Mouse (Mus musculus) limb, embryonic 12.5 days (tissue): ENCODE measurements at regions not wholly inside any gene's neighbourhood (a gene's known extent, or its start where the extent isn't known, plus 50 kb on each side); places are given as distances from the start of the nearest gene placed in this dataset.

Experiments used
- ATAC-seq: fragments of 200-750 bp; cut with Nextera tagmentation; 2 replicates; pipeline ENCODE4 v1.8.0; 2017; ENCODE audit warnings: low read depth, moderate TSS enrichment; ENCODE audit not compliant: insufficient number of reproducible peaks, insufficient read depth, low FRiP score, low TSS enrichment
- H3K27ac ChIP-seq: fragments of 300-500 bp; sonication (generic); 2 replicates; pipeline ENCODE4 v1.5.1; 2016; ENCODE audit warnings: mild to moderate bottlenecking, moderate library complexity
- H3K27me3 ChIP-seq: fragments of 300-500 bp; sonication (generic); 2 replicates; pipeline ENCODE4 v1.6.1; 2016; ENCODE audit warnings: mild to moderate bottlenecking, moderate library complexity
- H3K36me3 ChIP-seq: fragments of 300-500 bp; sonication (generic); 2 replicates; pipeline ENCODE4 v1.6.1; 2016; ENCODE audit warnings: mild to moderate bottlenecking, moderate library complexity
- H3K4me1 ChIP-seq: fragments of 300-500 bp; sonication (generic); replicated peaks from 2 replicates; pipeline ENCODE4 v1.6.1; 2016
- H3K4me2 ChIP-seq: fragments of 300-500 bp; sonication (generic); 2 replicates; pipeline ENCODE4 v1.6.1; 2016; ENCODE audit warnings: mild to moderate bottlenecking, moderate library complexity
- H3K4me3 ChIP-seq: fragments of 300-500 bp; sonication (generic); replicated peaks from 2 replicates; pipeline ENCODE4 v1.5.1; 2016; ENCODE audit warnings: mild to moderate bottlenecking
- H3K9ac ChIP-seq: fragments of 300-500 bp; sonication (generic); replicated peaks from 2 replicates; pipeline ENCODE4 v1.6.1; 2016; ENCODE audit warnings: mild to moderate bottlenecking, moderate library complexity
- H3K9me3 ChIP-seq: fragments of 300-500 bp; sonication (generic); 2 replicates; pipeline ENCODE4 v1.6.1; 2016; ENCODE audit warnings: mild to moderate bottlenecking, moderate library complexity
- WGBS: fragments of 180-500 bp; shearing (Covaris S2); methylation state at CpG from one replicate; pipeline ENCODE4 v1.1.7; 2016; 5-methylcytosine and 5-hydroxymethylcytosine counted together

GRCm38 (mm10) chr9:43438476-43438875, 127.8 kb downstream of the Trim29 start:
- Histone ChIP-seq H3K36me3 (no peaks in the 10 kb centered on the region), H3K4me3 (no peak overlapping the region), H3K27me3 (peaks cover 9% of the 10 kb centered on the region), H3K9me3 (no peaks in the 10 kb centered on the region), H3K4me1 (no peaks in the 10 kb centered on the region; the same call in 1 of the 2 replicates), H3K4me2 (no peak overlapping the region), H3K9ac (no peak overlapping the region), H3K27ac (no peak overlapping the region)
- no peak for ATAC-seq
- WGBS, result 74% methylated on average over 11 of the region's 11 CpGs

- Histone ChIP-seq H3K27ac (no peak overlapping the region), H3K9ac (no peak overlapping the region), H3K9me3 (no peaks in the 10 kb centered on the region), H3K4me1 (no peaks in the 10 kb centered on the region; the same call in 1 of the 2 replicates), H3K4me3 (no peak overlapping the region), H3K27me3 (peaks cover 9% of the 10 kb centered on the region), H3K36me3 (no peaks in the 10 kb centered on the region), H3K4me2 (no peak overlapping the region)
- no peak; the same call in 1 of the 2 replicates for ATAC-seq
- WGBS, result 58% methylated on average over 5 of the region's 5 CpGs
Measured at GRCm38 (mm10) chr9:43440959-43441510, 130.4 kb downstream of the Trim29 start.

GRCm38 (mm10) chr9:43445491-43445890, 134.8 kb downstream of the Trim29 start:
- no peaks in the 10 kb centered on the region for H3K9me3 ChIP-seq
- no peak overlapping the region for H3K4me3 ChIP-seq
- H3K4me1 ChIP-seq, result no peaks in the 10 kb centered on the region
- H3K27ac ChIP-seq, result no peak overlapping the region
- H3K36me3 ChIP-seq, result no peaks in the 10 kb centered on the region
- no peak overlapping the region for H3K9ac ChIP-seq
- peaks cover 9% of the 10 kb centered on the region for H3K27me3 ChIP-seq
- ATAC-seq, result no peak
- WGBS, result 82% methylated on average over 1 of the region's 1 CpGs
- no peak overlapping the region for H3K4me2 ChIP-seq

GRCm38 (mm10) chr9:43447372-43447771, 136.7 kb downstream of the Trim29 start:
- no peak for ATAC-seq

GRCm38 (mm10) chr9:43448981-43449380, 138.3 kb downstream of the Trim29 start:
- WGBS, result 87% methylated on average over 5 of the region's 5 CpGs
- H3K4me2 ChIP-seq, result no peak overlapping the region
- no peaks in the 10 kb centered on the region for H3K9me3 ChIP-seq
- no peak overlapping the region for H3K27ac ChIP-seq
- no peak for ATAC-seq
- no peak overlapping the region for H3K9ac ChIP-seq
- H3K36me3 ChIP-seq, result no peaks in the 10 kb centered on the region
- peaks cover 26% of the 10 kb centered on the region for H3K27me3 ChIP-seq
- H3K4me3 ChIP-seq, result no peak overlapping the region
- H3K4me1 ChIP-seq, result no peaks in the 10 kb centered on the region

More at GRCm38 (mm10) chr9:43447372-43447771, 136.7 kb downstream of the Trim29 start:
- H3K27ac ChIP-seq, result no peak overlapping the region
- H3K4me3 ChIP-seq, result no peak overlapping the region
- H3K9me3 ChIP-seq, result no peaks in the 10 kb centered on the region
- no peaks in the 10 kb centered on the region for H3K4me1 ChIP-seq
- H3K27me3 ChIP-seq, result peaks cover 10% of the 10 kb centered on the region
- no peak overlapping the region for H3K4me2 ChIP-seq
- no peak overlapping the region for H3K9ac ChIP-seq
- 70% methylated on average over 7 of the region's 7 CpGs for WGBS
- H3K36me3 ChIP-seq, result no peaks in the 10 kb centered on the region

- Histone ChIP-seq H3K36me3 (no peaks in the 10 kb centered on the region), H3K9ac (no peak overlapping the region), H3K4me2 (no peak overlapping the region), H3K9me3 (no peaks in the 10 kb centered on the region), H3K4me1 (no peaks in the 10 kb centered on the region), H3K27me3 (peaks cover 43% of the 10 kb centered on the region), H3K27ac (no peak overlapping the region), H3K4me3 (no peak overlapping the region)
- WGBS, result 3% methylated on average over 14 of the region's 14 CpGs
- no peak for ATAC-seq
Measured at GRCm38 (mm10) chr9:43453953-43454582, 143.4 kb downstream of the Trim29 start.

GRCm38 (mm10) chr9:43457736-43458135, 147.1 kb downstream of the Trim29 start:
- ATAC-seq, result no peak
- 88% methylated on average over 2 of the region's 2 CpGs for WGBS
- H3K36me3 ChIP-seq, result no peaks in the 10 kb centered on the region
- no peak overlapping the region for H3K4me3 ChIP-seq
- H3K4me1 ChIP-seq, result no peaks in the 10 kb centered on the region
- H3K4me2 ChIP-seq, result no peak overlapping the region
- H3K27ac ChIP-seq, result no peak overlapping the region
- no peaks in the 10 kb centered on the region for H3K9me3 ChIP-seq
- H3K9ac ChIP-seq, result no peak overlapping the region
- H3K27me3 ChIP-seq, result peaks cover 30% of the 10 kb centered on the region

- Histone ChIP-seq H3K4me3 (no peak overlapping the region), H3K9ac (no peak overlapping the region), H3K36me3 (no peaks in the 10 kb centered on the region), H3K27ac (no peak overlapping the region), H3K27me3 (peaks cover 3% of the 10 kb centered on the region), H3K4me2 (no peak overlapping the region), H3K4me1 (no peaks in the 10 kb centered on the region), H3K9me3 (no peaks in the 10 kb centered on the region)
- no peak for ATAC-seq
- WGBS, result 59% methylated on average over 2 of the region's 2 CpGs
Measured at GRCm38 (mm10) chr9:43461131-43461530, 150.5 kb downstream of the Trim29 start.

GRCm38 (mm10) chr9:43463445-43464090, 152.9 kb downstream of the Trim29 start:
- Histone ChIP-seq H3K27me3 (peaks cover 3% of the 10 kb centered on the region), H3K9ac (no peak overlapping the region), H3K27ac (no peak overlapping the region), H3K4me2 (no peak overlapping the region), H3K4me3 (no peak overlapping the region), H3K4me1 (peaks cover 8% of the 10 kb centered on the region), H3K36me3 (no peaks in the 10 kb centered on the region), H3K9me3 (no peaks in the 10 kb centered on the region)
- 85% methylated on average over 13 of the region's 13 CpGs for WGBS
- ATAC-seq, result no peak

GRCm38 (mm10) chr9:43465129-43465528, 154.5 kb downstream of the Trim29 start:
- no peaks in the 10 kb centered on the region for H3K36me3 ChIP-seq
- peaks cover 3% of the 10 kb centered on the region; the same call in 1 of the 2 replicates for H3K27me3 ChIP-seq
- no peak overlapping the region for H3K4me2 ChIP-seq
- no peak overlapping the region for H3K4me3 ChIP-seq
- no peak overlapping the region for H3K27ac ChIP-seq
- peaks cover 8% of the 10 kb centered on the region for H3K4me1 ChIP-seq
- no peaks in the 10 kb centered on the region for H3K9me3 ChIP-seq
- no peak for ATAC-seq
- 62% methylated on average over 2 of the region's 2 CpGs for WGBS
- H3K9ac ChIP-seq, result no peak overlapping the region

- H3K36me3 ChIP-seq, result no peaks in the 10 kb centered on the region
- H3K9me3 ChIP-seq, result no peaks in the 10 kb centered on the region
- H3K4me2 ChIP-seq, result no peak overlapping the region
- H3K4me1 ChIP-seq, result peaks cover 8% of the 10 kb centered on the region
- peaks cover 3% of the 10 kb centered on the region; the same call in 1 of the 2 replicates for H3K27me3 ChIP-seq
- ATAC-seq, result no peak
- H3K9ac ChIP-seq, result no peak overlapping the region
- 66% methylated on average over 8 of the region's 8 CpGs for WGBS
- no peak overlapping the region for H3K4me3 ChIP-seq
- H3K27ac ChIP-seq, result no peak overlapping the region
Measured at GRCm38 (mm10) chr9:43465731-43466330, 155.2 kb downstream of the Trim29 start.
